Mouse (Mus musculus): ENCODE data around the gene Mmp23. TPM values are rescaled to one million over a fixed set of nuclear protein-coding genes. Genes with fewer than 3 reads are reported as not detected.
"Not testable (repeated sequence)": the region's sequence is repeated elsewhere in the genome, so short reads cannot be mapped to it uniquely, and the experiment has no call there.

Gene Mmp23
- polyA plus RNA-seq, 1 experiment from 2014 or later: 3.1 TPM

GRCm38 (mm10) chr4:155690571-155691375 lies 37.6 kb upstream of the Mmp23 start:
- ATAC-seq (ENCODE audit: low FRiP score): no peak
- no peaks in the 10 kb centered on the region for H3K36me3 ChIP-seq (ENCODE audit: control insufficient read depth, insufficient read depth, low read length)
- no peak overlapping the region for H3K27ac ChIP-seq (ENCODE audit: low read depth, low read length)
- 81% methylated on average over 12 of the region's 12 CpGs for WGBS
- H3K4me2 ChIP-seq (replicated peaks; ENCODE audit: low read depth, low read length): no peak overlapping the region
- no peaks in the 10 kb centered on the region; the same call in 1 of the 2 replicates for H3K4me1 ChIP-seq (replicated peaks; ENCODE audit: control insufficient read depth, insufficient read depth, low read length)
- peaks cover 10% of the 10 kb centered on the region for H3K27me3 ChIP-seq (ENCODE audit: control insufficient read depth, insufficient read depth, low read length)
- no peak overlapping the region for H3K9ac ChIP-seq (ENCODE audit: low read depth, low read length)
- DNase-seq (ENCODE audit: low spot score): no peak
- no peak overlapping the region for H3K4me3 ChIP-seq (ENCODE audit: low read depth, low read length)
- no peaks in the 10 kb centered on the region for H3K9me3 ChIP-seq (ENCODE audit: control insufficient read depth, low read length)

- not testable (repeated sequence) for ATAC-seq (ENCODE audit: low FRiP score); DNase-seq (ENCODE audit: low spot score); H3K9me3 ChIP-seq (ENCODE audit: control insufficient read depth, low read length); H3K4me3 ChIP-seq (ENCODE audit: low read depth, low read length); H3K27me3 ChIP-seq (ENCODE audit: control insufficient read depth, insufficient read depth, low read length); H3K27ac ChIP-seq (ENCODE audit: low read depth, low read length); H3K4me1 ChIP-seq (replicated peaks; ENCODE audit: control insufficient read depth, insufficient read depth, low read length); H3K9ac ChIP-seq (ENCODE audit: low read depth, low read length); H3K36me3 ChIP-seq (ENCODE audit: control insufficient read depth, insufficient read depth, low read length); H3K4me2 ChIP-seq (replicated peaks; ENCODE audit: low read depth, low read length)
- WGBS: 84% methylated on average over 4 of the region's 4 CpGs
Measured at GRCm38 (mm10) chr4:155687764-155688163, 34.6 kb upstream of the Mmp23 start.

DNA sequence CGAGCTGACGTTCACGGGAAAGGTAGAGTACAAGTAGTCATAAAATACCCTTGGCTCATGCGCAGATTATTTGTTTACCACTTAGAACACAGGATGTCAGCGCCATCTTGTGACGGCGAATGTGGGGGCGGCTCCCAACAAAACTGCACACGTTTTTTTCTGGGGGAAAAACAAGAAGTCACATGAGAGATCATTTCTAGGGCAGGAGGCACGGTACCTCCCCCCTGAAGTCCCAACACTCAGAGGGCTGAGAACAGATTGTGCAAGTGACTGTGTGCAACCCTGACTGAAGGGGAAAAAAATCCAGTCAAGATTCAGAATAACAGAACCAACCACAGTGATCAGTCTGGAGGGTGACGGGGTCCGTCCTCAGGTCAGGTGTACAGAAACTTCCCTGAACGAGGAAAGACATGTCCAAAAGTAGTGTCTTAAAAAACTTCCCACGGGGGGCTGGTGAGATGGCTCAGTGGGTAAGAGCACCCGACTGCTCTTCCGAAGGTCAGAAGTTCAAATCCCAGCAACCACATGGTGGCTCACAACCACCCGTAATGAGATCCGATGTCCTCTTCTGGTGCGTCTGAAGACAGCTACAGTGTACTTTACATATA lies 30.6 kb upstream of the Mmp23 start:
- H3K9ac ChIP-seq (ENCODE audit: low read depth, low read length); H3K4me2 ChIP-seq (replicated peaks; ENCODE audit: low read depth, low read length); H3K27ac ChIP-seq (ENCODE audit: low read depth, low read length); H3K4me3 ChIP-seq (ENCODE audit: low read depth, low read length); DNase-seq (ENCODE audit: low spot score); H3K4me1 ChIP-seq (replicated peaks; ENCODE audit: control insufficient read depth, insufficient read depth, low read length); H3K9me3 ChIP-seq (ENCODE audit: control insufficient read depth, low read length); H3K36me3 ChIP-seq (ENCODE audit: control insufficient read depth, insufficient read depth, low read length); H3K27me3 ChIP-seq (ENCODE audit: control insufficient read depth, insufficient read depth, low read length); ATAC-seq (ENCODE audit: low FRiP score): not testable (repeated sequence)
- WGBS: 92% methylated on average over 15 of the region's 19 CpGs

DNA sequence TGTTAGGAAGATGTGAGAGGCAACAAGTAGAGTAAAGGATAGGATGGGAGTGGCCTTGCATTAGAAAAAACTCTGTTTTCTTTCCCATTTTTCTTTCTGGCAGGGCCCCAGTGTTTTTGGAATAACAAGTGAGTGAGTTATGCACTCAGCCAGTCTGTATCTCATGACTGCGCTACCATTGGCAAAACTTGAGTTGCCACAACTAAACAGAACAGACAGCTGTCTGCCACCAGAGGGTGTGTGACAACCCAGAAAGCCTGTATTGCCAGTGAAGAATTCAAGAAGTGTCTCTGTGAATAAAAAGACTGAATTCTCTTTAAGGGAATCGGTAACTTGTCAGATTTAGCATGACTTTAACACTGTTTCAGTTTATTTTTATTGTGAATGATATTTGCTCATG lies 22.8 kb upstream of the Mmp23 start:
- H3K36me3 ChIP-seq (ENCODE audit: control insufficient read depth, insufficient read depth, low read length): no peaks in the 10 kb centered on the region
- H3K4me2 ChIP-seq (replicated peaks; ENCODE audit: low read depth, low read length): no peak overlapping the region
- no peak overlapping the region for H3K9ac ChIP-seq (ENCODE audit: low read depth, low read length)
- DNase-seq (ENCODE audit: low spot score) (no peak), ATAC-seq (ENCODE audit: low FRiP score) (no peak)
- H3K4me3 ChIP-seq (ENCODE audit: low read depth, low read length): no peak overlapping the region
- no peaks in the 10 kb centered on the region for H3K9me3 ChIP-seq (ENCODE audit: control insufficient read depth, low read length)
- H3K27me3 ChIP-seq (ENCODE audit: control insufficient read depth, insufficient read depth, low read length): no peaks in the 10 kb centered on the region
- no peaks in the 10 kb centered on the region for H3K4me1 ChIP-seq (replicated peaks; ENCODE audit: control insufficient read depth, insufficient read depth, low read length)
- H3K27ac ChIP-seq (ENCODE audit: low read depth, low read length): no peak overlapping the region
- WGBS: 82% methylated on average over 2 of the region's 2 CpGs

- no peaks in the 10 kb centered on the region for H3K36me3 ChIP-seq (ENCODE audit: control insufficient read depth, insufficient read depth, low read length)
- DNase-seq (ENCODE audit: low spot score): no peak
- H3K4me3 ChIP-seq (ENCODE audit: low read depth, low read length): no peak overlapping the region
- WGBS: 59% methylated on average over 2 of the region's 2 CpGs
- no peak overlapping the region for H3K9ac ChIP-seq (ENCODE audit: low read depth, low read length)
- H3K9me3 ChIP-seq (ENCODE audit: control insufficient read depth, low read length): no peaks in the 10 kb centered on the region
- H3K27me3 ChIP-seq (ENCODE audit: control insufficient read depth, insufficient read depth, low read length): no peaks in the 10 kb centered on the region
- ATAC-seq (ENCODE audit: low FRiP score): no peak
- no peak overlapping the region for H3K27ac ChIP-seq (ENCODE audit: low read depth, low read length)
- H3K4me1 ChIP-seq (replicated peaks; ENCODE audit: control insufficient read depth, insufficient read depth, low read length): no peaks in the 10 kb centered on the region; the same call in 1 of the 2 replicates
- no peak overlapping the region for H3K4me2 ChIP-seq (replicated peaks; ENCODE audit: low read depth, low read length)
Measured at GRCm38 (mm10) chr4:155672082-155672481, 18.9 kb upstream of the Mmp23 start.

GRCm38 (mm10) chr4:155670236-155670635 lies 17.1 kb upstream of the Mmp23 start:
- not testable (repeated sequence) for H3K4me1 ChIP-seq (replicated peaks; ENCODE audit: control insufficient read depth, insufficient read depth, low read length); H3K4me3 ChIP-seq (ENCODE audit: low read depth, low read length); DNase-seq (ENCODE audit: low spot score); ATAC-seq (ENCODE audit: low FRiP score); H3K9me3 ChIP-seq (ENCODE audit: control insufficient read depth, low read length); H3K9ac ChIP-seq (ENCODE audit: low read depth, low read length); H3K4me2 ChIP-seq (replicated peaks; ENCODE audit: low read depth, low read length); H3K27me3 ChIP-seq (ENCODE audit: control insufficient read depth, insufficient read depth, low read length); H3K36me3 ChIP-seq (ENCODE audit: control insufficient read depth, insufficient read depth, low read length); H3K27ac ChIP-seq (ENCODE audit: low read depth, low read length)
- WGBS: 59% methylated on average over 4 of the region's 4 CpGs

- 1% methylated on average over 8 of the region's 8 CpGs for WGBS
- Histone ChIP-seq H3K4me3 (ENCODE audit: low read depth, low read length) (peak overlapping the region; percentile 81), H3K27me3 (ENCODE audit: control insufficient read depth, insufficient read depth, low read length) (no peaks in the 10 kb centered on the region), H3K27ac (ENCODE audit: low read depth, low read length) (no peak overlapping the region), H3K36me3 (ENCODE audit: control insufficient read depth, insufficient read depth, low read length) (no peaks in the 10 kb centered on the region), H3K9ac (ENCODE audit: low read depth, low read length) (no peak overlapping the region), H3K9me3 (ENCODE audit: control insufficient read depth, low read length) (no peaks in the 10 kb centered on the region), H3K4me2 (replicated peaks; ENCODE audit: low read depth, low read length) (peak overlapping the region; percentile 91), H3K4me1 (replicated peaks; ENCODE audit: control insufficient read depth, insufficient read depth, low read length) (no peaks in the 10 kb centered on the region; the same call in 1 of the 2 replicates)
- DNase-seq (ENCODE audit: low spot score) (no peak), ATAC-seq (ENCODE audit: low FRiP score) (peak; percentile 63)
Measured at GRCm38 (mm10) chr4:155669598-155670075, 16.5 kb upstream of the Mmp23 start.

DNA sequence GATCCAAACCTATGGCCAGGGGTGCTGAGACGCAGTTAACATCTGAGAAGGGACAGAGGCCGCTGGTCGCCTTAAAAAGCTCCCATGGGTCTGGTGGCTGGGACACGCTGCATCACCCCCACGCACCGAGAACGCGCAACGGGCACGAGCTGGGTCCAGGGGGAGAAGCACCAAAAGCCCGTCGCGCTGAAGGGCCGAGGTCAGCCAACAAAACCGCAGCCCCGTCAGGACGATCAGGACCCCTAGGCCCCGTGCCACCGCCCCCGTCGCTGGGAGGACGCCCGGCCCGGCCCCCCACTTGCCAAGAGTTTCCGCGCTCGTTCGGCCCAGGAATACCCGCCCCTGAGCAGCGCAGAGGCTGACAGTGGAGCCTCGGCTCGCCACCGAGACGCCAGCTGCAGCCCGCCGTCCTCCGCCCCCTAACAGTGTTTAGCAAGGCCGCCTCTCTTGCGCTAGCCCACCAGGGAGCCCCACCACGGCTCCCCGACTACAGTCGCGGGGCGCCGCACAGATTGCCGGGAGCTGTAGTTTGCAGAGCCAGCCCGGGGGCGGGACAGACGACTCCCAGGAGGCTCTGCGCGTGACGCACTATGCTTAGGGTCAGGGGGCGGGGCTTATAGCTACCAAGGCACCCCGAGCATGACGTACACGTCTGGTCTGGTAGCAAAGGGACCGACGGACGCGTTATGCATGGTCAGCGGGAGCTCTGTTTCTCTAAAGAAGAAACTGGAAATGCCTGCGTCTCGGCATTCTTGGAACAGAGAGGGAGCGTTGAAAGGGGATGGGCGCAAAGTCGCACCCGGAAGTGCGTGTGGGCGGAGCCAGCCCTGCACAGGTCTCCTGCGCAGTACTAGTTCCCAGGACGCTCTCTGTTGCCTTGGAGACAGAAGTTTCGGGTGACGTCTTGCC lies 15.8 kb upstream of the Mmp23 start, which contains the start of gene Mib2:
Gene Mib2, minus strand, starts transcription at position 510 of the 909 bp plus-strand sequence.
- DNase-seq (ENCODE audit: low spot score) (peak; percentile 99), ATAC-seq (ENCODE audit: low FRiP score) (peak; percentile 99)
- peak within 1 kb of the TSS; percentile 81 for H3K4me3 ChIP-seq (ENCODE audit: low read depth, low read length)
- H3K9me3 ChIP-seq (ENCODE audit: control insufficient read depth, low read length): no peaks in the 10 kb centered on the region
- peak within 1 kb of the TSS; percentile 79 for H3K9ac ChIP-seq (ENCODE audit: low read depth, low read length)
- H3K27me3 ChIP-seq (ENCODE audit: control insufficient read depth, insufficient read depth, low read length): no peaks in the 10 kb centered on the region
- no peaks in the 10 kb centered on the region; the same call in 1 of the 2 replicates for H3K4me1 ChIP-seq (replicated peaks; ENCODE audit: control insufficient read depth, insufficient read depth, low read length)
- H3K4me2 ChIP-seq (replicated peaks; ENCODE audit: low read depth, low read length): peak within 1 kb of the TSS; percentile 91
- peak within 1 kb of the TSS; percentile 65 for H3K27ac ChIP-seq (ENCODE audit: low read depth, low read length)
- under 1% methylated on average over 73 of the region's 73 CpGs for WGBS
- no peaks in the 10 kb centered on the region for H3K36me3 ChIP-seq (ENCODE audit: control insufficient read depth, insufficient read depth, low read length)
